Mouse (Mus musculus) kidney, adult 2 months (tissue): ENCODE measurements around the gene Angptl2. TPM values are rescaled to one million over a fixed set of nuclear protein-coding genes. Genes with fewer than 3 reads are reported as not detected.

Experiments used
- DNase-seq: peaks from one replicate; pipeline ENCODE4 v3.0.0; 2021
- H3K27ac ChIP-seq: fragments of 200-500 bp; 2 replicates; pipeline ENCODE4 v1.5.1; 2012; ENCODE audit warnings: low read depth, low read length, control low read depth, inconsistent platforms; ENCODE audit not compliant: insufficient read depth
- H3K27me3 ChIP-seq: fragments of 200-500 bp; replicated peaks from 2 replicates; pipeline ENCODE4 v1.6.1; 2012; ENCODE audit warnings: mild to moderate bottlenecking, moderate library complexity, low read length, inconsistent platforms; ENCODE audit not compliant: control insufficient read depth, insufficient read depth
- H3K36me3 ChIP-seq: fragments of 200-500 bp; 2 replicates; pipeline ENCODE4 v1.6.1; 2012; ENCODE audit warnings: mild to moderate bottlenecking, moderate library complexity, low read length, inconsistent platforms; ENCODE audit not compliant: control insufficient read depth, insufficient read depth
- H3K4me1 ChIP-seq: fragments of 200-500 bp; 2 replicates; pipeline ENCODE4 v1.6.1; 2011; ENCODE audit warnings: low read length; ENCODE audit not compliant: control insufficient read depth, insufficient read depth
- H3K4me3 ChIP-seq: fragments of 200-500 bp; 2 replicates; pipeline ENCODE4 v1.5.1; 2011; ENCODE audit warnings: mild to moderate bottlenecking, low read depth, low read length, control low read depth; ENCODE audit not compliant: insufficient read depth
- CTCF ChIP-seq: fragments of 200-500 bp; conservative IDR thresholded peaks from 2 replicates; pipeline ENCODE4 v1.5.1; 2011; ENCODE audit warnings: low read depth, mild to moderate bottlenecking, control low read depth, low read length, moderate library complexity, mixed read lengths; ENCODE audit not compliant: insufficient read depth, insufficient read length
- POLR2A ChIP-seq: fragments of 200-500 bp; IDR thresholded peaks from one replicate; pipeline ENCODE4 v1.6.1; 2011; ENCODE audit warnings: low read depth, low read length, control low read depth
- WGBS: fragments of 180-500 bp; shearing (Covaris S2); methylation state at CpG from one replicate; pipeline ENCODE4 v1.1.7; 2018; 5-methylcytosine and 5-hydroxymethylcytosine counted together
- polyA plus RNA-seq: library from polyadenylated mRNA; depleted of rRNA; stranded (reverse); fragments of >200 nt; gene quantifications from 2 replicates; pipeline ENCODE4 v1.2.3, GENCODE M21; 2012

The Angptl2 gene
- polyA plus RNA-seq, 1 experiment: 93.0 TPM

- 59% methylated on average over 10 of the region's 10 CpGs for WGBS
- TF ChIP-seq CTCF (no peak), POLR2A (no peak)
- no peaks in the 10 kb centered on the region for H3K36me3 ChIP-seq
- no peaks in the 10 kb centered on the region for H3K27me3 ChIP-seq
- H3K4me1 ChIP-seq: peaks cover 21% of the 10 kb centered on the region
- H3K27ac ChIP-seq: no peak overlapping the region
- no peak overlapping the region for H3K4me3 ChIP-seq
- no peak for DNase-seq
These were observed 14.8 kb downstream of the Angptl2 start for GRCm38 (mm10) chr2:33230701-33231100.

DNA sequence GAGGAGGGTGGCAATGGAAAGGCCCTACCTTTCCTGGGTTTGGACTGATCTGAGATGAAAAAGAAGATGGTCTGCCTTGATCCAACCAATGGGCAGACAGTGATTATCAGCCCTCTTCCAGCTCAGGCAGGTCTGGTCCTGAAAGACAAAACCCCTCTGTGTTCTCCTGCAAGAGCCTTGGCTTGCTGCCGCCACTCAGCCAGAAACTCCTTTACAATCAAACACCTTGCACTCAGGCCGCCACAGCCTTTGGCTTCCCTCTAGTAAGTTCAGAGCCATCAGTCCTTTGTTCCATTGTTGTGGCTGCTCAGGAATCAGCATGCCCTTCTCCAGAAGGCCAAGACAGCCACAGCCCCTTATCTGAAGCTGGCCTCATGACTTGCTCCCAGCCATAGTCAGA lies 15.9 kb downstream of the Angptl2 start:
- Histone ChIP-seq H3K4me1 (peaks cover 21% of the 10 kb centered on the region), H3K27ac (no peak overlapping the region), H3K36me3 (no peaks in the 10 kb centered on the region), H3K27me3 (no peaks in the 10 kb centered on the region), H3K4me3 (no peak overlapping the region)
- TF ChIP-seq CTCF: no peak
- no peak for TF ChIP-seq POLR2A
- DNase-seq: no peak
- WGBS: 92% methylated on average over 2 of the region's 2 CpGs

GRCm38 (mm10) chr2:33232782-33233570 lies 17.1 kb downstream of the Angptl2 start:
- 63% methylated on average over 6 of the region's 6 CpGs for WGBS
- H3K4me3 ChIP-seq: no peak overlapping the region
- peaks cover 21% of the 10 kb centered on the region for H3K4me1 ChIP-seq
- no peak for TF ChIP-seq POLR2A
- TF ChIP-seq CTCF: no peak
- H3K27ac ChIP-seq: 0 out of 2 replicates have a peak overlapping the region, but pooled peaks have one; percentile 15
- peak; percentile 81 for DNase-seq
- H3K36me3 ChIP-seq: no peaks in the 10 kb centered on the region
- H3K27me3 ChIP-seq: no peaks in the 10 kb centered on the region

- 83% methylated on average over 5 of the region's 5 CpGs for WGBS
- Histone ChIP-seq H3K27ac (no peak overlapping the region), H3K27me3 (no peaks in the 10 kb centered on the region), H3K4me3 (no peak overlapping the region), H3K4me1 (peaks cover 18% of the 10 kb centered on the region), H3K36me3 (no peaks in the 10 kb centered on the region)
- TF ChIP-seq POLR2A (no peak), CTCF (no peak)
- DNase-seq: no peak
These were observed 18.0 kb downstream of the Angptl2 start for GRCm38 (mm10) chr2:33233856-33234255.

DNA sequence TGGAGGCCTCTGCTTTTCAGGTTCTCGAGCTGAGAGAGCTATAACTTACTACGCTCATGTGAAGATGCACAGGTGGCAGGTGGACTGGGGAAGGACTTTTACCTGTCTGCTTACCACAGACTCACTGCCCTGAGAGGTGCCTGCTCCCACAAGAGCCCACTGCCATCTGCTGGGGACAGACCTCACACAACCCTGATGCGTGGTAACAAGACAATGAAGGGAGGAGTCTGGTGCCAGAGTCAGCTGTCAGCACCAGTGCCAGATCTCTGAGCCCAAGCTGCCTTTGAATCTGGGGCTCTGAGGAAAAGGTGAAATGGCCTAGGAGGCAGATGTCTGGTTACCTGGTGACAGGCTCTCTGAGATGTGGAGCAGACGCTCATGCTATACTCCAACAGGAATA lies 19.0 kb downstream of the Angptl2 start:
- Histone ChIP-seq H3K4me1 (peaks cover 14% of the 10 kb centered on the region), H3K27me3 (no peaks in the 10 kb centered on the region), H3K4me3 (no peak overlapping the region), H3K36me3 (no peaks in the 10 kb centered on the region), H3K27ac (no peak overlapping the region)
- DNase-seq: no peak
- TF ChIP-seq POLR2A (no peak), CTCF (no peak)
- WGBS: 83% methylated on average over 4 of the region's 4 CpGs

DNA sequence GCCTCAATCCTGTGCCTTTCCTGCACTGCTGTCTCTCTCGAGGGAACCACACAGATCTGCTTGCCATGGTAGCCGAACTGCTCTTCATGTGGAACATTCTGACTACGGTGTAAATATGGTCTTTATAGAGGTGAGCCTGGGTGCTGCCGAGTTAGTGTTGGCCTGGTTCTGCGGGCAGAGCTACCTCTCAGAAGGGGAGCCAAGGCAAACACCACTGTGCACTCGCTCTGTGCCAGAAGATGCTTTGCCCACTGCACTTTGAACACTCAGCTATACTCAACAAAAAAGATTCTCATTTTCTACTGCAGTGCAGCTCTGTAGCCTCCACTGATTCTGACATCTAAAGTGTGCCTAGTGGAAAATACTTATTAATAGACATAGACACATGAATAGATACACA lies 21.7 kb downstream of the Angptl2 start:
- Histone ChIP-seq H3K27me3 (no peaks in the 10 kb centered on the region), H3K4me1 (peaks cover 8% of the 10 kb centered on the region), H3K36me3 (no peaks in the 10 kb centered on the region), H3K4me3 (no peak overlapping the region), H3K27ac (no peak overlapping the region)
- WGBS: 60% methylated on average over 6 of the region's 6 CpGs
- DNase-seq: peak; percentile 43
- TF ChIP-seq POLR2A (no peak), CTCF (no peak)

- DNase-seq: no peak
These were observed 29.0 kb downstream of the Angptl2 start for GRCm38 (mm10) chr2:33244880-33245279.

DNA sequence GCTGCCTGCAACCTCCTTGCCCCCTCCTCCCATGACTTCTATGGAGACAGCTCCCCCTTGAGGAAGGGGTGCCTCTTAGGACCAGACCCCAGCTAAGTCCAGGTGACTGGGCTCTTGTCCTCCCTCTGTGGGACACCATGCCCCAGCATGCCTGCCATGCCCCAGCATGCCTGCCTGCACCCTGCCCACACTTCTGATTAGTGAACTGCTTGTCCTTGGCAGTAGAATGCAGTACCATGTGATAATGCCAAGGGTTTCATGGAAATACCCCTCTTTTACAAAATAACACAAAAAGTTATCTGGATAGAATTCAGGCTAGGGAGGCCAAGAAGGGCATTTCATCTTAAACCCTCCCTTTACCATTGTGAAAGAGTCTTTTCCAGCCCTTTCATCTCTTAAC lies 29.5 kb downstream of the Angptl2 start:
- no peaks in the 10 kb centered on the region for H3K4me1 ChIP-seq
- no peak overlapping the region for H3K4me3 ChIP-seq
- no peaks in the 10 kb centered on the region for H3K36me3 ChIP-seq
- no peak for DNase-seq
- no peak overlapping the region for H3K27ac ChIP-seq
- TF ChIP-seq CTCF: 0 out of 2 replicates have a peak, but pooled peaks have one; percentile 12
- TF ChIP-seq POLR2A: no peak
- no peaks in the 10 kb centered on the region for H3K27me3 ChIP-seq

More at GRCm38 (mm10) chr2:33244880-33245279, 29.0 kb downstream of the Angptl2 start:
- H3K27ac ChIP-seq: no peak overlapping the region
- no peaks in the 10 kb centered on the region for H3K4me1 ChIP-seq
- H3K27me3 ChIP-seq: no peaks in the 10 kb centered on the region
- 85% methylated on average over 6 of the region's 6 CpGs for WGBS
- H3K4me3 ChIP-seq: no peak overlapping the region
- H3K36me3 ChIP-seq: no peaks in the 10 kb centered on the region
- TF ChIP-seq CTCF (no peak), POLR2A (no peak)
